Mouse (Mus musculus): Measurements from ENCODE around the gene Fam221a. TPM values are rescaled to one million over a fixed set of nuclear protein-coding genes. Genes with fewer than 3 reads are reported as not detected.

Fam221a gene
- polyA plus RNA-seq, 1 experiment from 2014 or later = 3.4 TPM

GRCm38 (mm10) chr6:49326846-49327245 is 40.7 kb upstream of the Fam221a start:
- H3K4me1 ChIP-seq (ENCODE audit: control insufficient read depth, insufficient read depth, low read length) = no peaks in the 10 kb centered on the region
- no peaks in the 10 kb centered on the region for H3K36me3 ChIP-seq (ENCODE audit: control insufficient read depth, insufficient read depth, low read length)
- H3K27me3 ChIP-seq (ENCODE audit: control insufficient read depth, insufficient read depth, low read length) = no peaks in the 10 kb centered on the region
- no peak for DNase-seq
- H3K9ac ChIP-seq (replicated peaks; ENCODE audit: low read length) = no peak overlapping the region
- H3K9me3 ChIP-seq (ENCODE audit: control insufficient read depth, low read length) = no peaks in the 10 kb centered on the region
- ATAC-seq (ENCODE audit: low FRiP score, low TSS enrichment) = no peak
- WGBS = 90% methylated on average over 3 of the region's 3 CpGs
- no peak overlapping the region for H3K4me2 ChIP-seq (ENCODE audit: low read length)
- H3K4me3 ChIP-seq (replicated peaks; ENCODE audit: low read depth, low read length) = no peak overlapping the region
- H3K27ac ChIP-seq (replicated peaks; ENCODE audit: low read depth, low read length) = no peak overlapping the region

GRCm38 (mm10) chr6:49331369-49332059 is 36.0 kb upstream of the Fam221a start:
- ATAC-seq (ENCODE audit: low FRiP score, low TSS enrichment) (no peak), DNase-seq (peak; percentile 11)
- no peaks in the 10 kb centered on the region for H3K9me3 ChIP-seq (ENCODE audit: control insufficient read depth, low read length)
- no peaks in the 10 kb centered on the region for H3K27me3 ChIP-seq (ENCODE audit: control insufficient read depth, insufficient read depth, low read length)
- WGBS = 75% methylated on average over 5 of the region's 5 CpGs
- H3K27ac ChIP-seq (replicated peaks; ENCODE audit: low read depth, low read length) = no peak overlapping the region
- H3K4me3 ChIP-seq (replicated peaks; ENCODE audit: low read depth, low read length) = no peak overlapping the region
- H3K4me1 ChIP-seq (ENCODE audit: control insufficient read depth, insufficient read depth, low read length) = no peaks in the 10 kb centered on the region
- 0 out of 2 replicates have a peak, but pooled peaks cover 3% of the 10 kb centered on the region for H3K36me3 ChIP-seq (ENCODE audit: control insufficient read depth, insufficient read depth, low read length)
- H3K4me2 ChIP-seq (ENCODE audit: low read length) = no peak overlapping the region
- no peak overlapping the region for H3K9ac ChIP-seq (replicated peaks; ENCODE audit: low read length)

- no peak for DNase-seq
Observed at GRCm38 (mm10) chr6:49332060-49332370, 35.5 kb upstream of the Fam221a start.

GRCm38 (mm10) chr6:49338566-49338965 is 29.0 kb upstream of the Fam221a start:
- WGBS = 15% methylated on average over 9 of the region's 9 CpGs
- H3K9me3 ChIP-seq (ENCODE audit: control insufficient read depth, low read length) = no peaks in the 10 kb centered on the region
- H3K4me3 ChIP-seq (replicated peaks; ENCODE audit: low read depth, low read length) = no peak overlapping the region
- 0 out of 2 replicates have a peak, but pooled peaks cover 3% of the 10 kb centered on the region for H3K36me3 ChIP-seq (ENCODE audit: control insufficient read depth, insufficient read depth, low read length)
- H3K4me1 ChIP-seq (ENCODE audit: control insufficient read depth, insufficient read depth, low read length) = no peaks in the 10 kb centered on the region
- no peak overlapping the region for H3K4me2 ChIP-seq (ENCODE audit: low read length)
- H3K27ac ChIP-seq (replicated peaks; ENCODE audit: low read depth, low read length) = no peak overlapping the region
- H3K9ac ChIP-seq (replicated peaks; ENCODE audit: low read length) = no peak overlapping the region
- ATAC-seq (ENCODE audit: low FRiP score, low TSS enrichment) (no peak), DNase-seq (peak; percentile 32)
- no peaks in the 10 kb centered on the region for H3K27me3 ChIP-seq (ENCODE audit: control insufficient read depth, insufficient read depth, low read length)

More at GRCm38 (mm10) chr6:49332060-49332370, 35.5 kb upstream of the Fam221a start:
- H3K4me2 ChIP-seq (ENCODE audit: low read length) = no peak overlapping the region
- no peak overlapping the region for H3K9ac ChIP-seq (replicated peaks; ENCODE audit: low read length)
- H3K27me3 ChIP-seq (ENCODE audit: control insufficient read depth, insufficient read depth, low read length) = no peaks in the 10 kb centered on the region
- H3K36me3 ChIP-seq (ENCODE audit: control insufficient read depth, insufficient read depth, low read length) = 0 out of 2 replicates have a peak, but pooled peaks cover 3% of the 10 kb centered on the region
- WGBS = 71% methylated on average over 13 of the region's 13 CpGs
- no peaks in the 10 kb centered on the region for H3K4me1 ChIP-seq (ENCODE audit: control insufficient read depth, insufficient read depth, low read length)
- no peak overlapping the region for H3K4me3 ChIP-seq (replicated peaks; ENCODE audit: low read depth, low read length)
- no peak for ATAC-seq (ENCODE audit: low FRiP score, low TSS enrichment)
- no peaks in the 10 kb centered on the region for H3K9me3 ChIP-seq (ENCODE audit: control insufficient read depth, low read length)
- H3K27ac ChIP-seq (replicated peaks; ENCODE audit: low read depth, low read length) = no peak overlapping the region

- H3K36me3 ChIP-seq (ENCODE audit: control insufficient read depth, insufficient read depth, low read length) = 0 out of 2 replicates have a peak, but pooled peaks cover under 1% of the 10 kb centered on the region
- H3K4me2 ChIP-seq (ENCODE audit: low read length) = no peak overlapping the region
- 38% methylated on average over 6 of the region's 6 CpGs for WGBS
- no peak for ATAC-seq (ENCODE audit: low FRiP score, low TSS enrichment)
- no peaks in the 10 kb centered on the region for H3K9me3 ChIP-seq (ENCODE audit: control insufficient read depth, low read length)
- H3K9ac ChIP-seq (replicated peaks; ENCODE audit: low read length) = no peak overlapping the region
- H3K4me1 ChIP-seq (ENCODE audit: control insufficient read depth, insufficient read depth, low read length) = no peaks in the 10 kb centered on the region
- no peak for DNase-seq
- no peaks in the 10 kb centered on the region for H3K27me3 ChIP-seq (ENCODE audit: control insufficient read depth, insufficient read depth, low read length)
- H3K4me3 ChIP-seq (replicated peaks; ENCODE audit: low read depth, low read length) = no peak overlapping the region
- H3K27ac ChIP-seq (replicated peaks; ENCODE audit: low read depth, low read length) = no peak overlapping the region
Observed at GRCm38 (mm10) chr6:49339145-49339544, 28.4 kb upstream of the Fam221a start.

GRCm38 (mm10) chr6:49343737-49344469 is 23.6 kb upstream of the Fam221a start:
- DNase-seq (no peak), ATAC-seq (ENCODE audit: low FRiP score, low TSS enrichment) (no peak)
- no peaks in the 10 kb centered on the region for H3K27me3 ChIP-seq (ENCODE audit: control insufficient read depth, insufficient read depth, low read length)
- WGBS = 83% methylated on average over 14 of the region's 14 CpGs
- H3K4me2 ChIP-seq (ENCODE audit: low read length) = no peak overlapping the region
- no peak overlapping the region for H3K4me3 ChIP-seq (replicated peaks; ENCODE audit: low read depth, low read length)
- no peak overlapping the region for H3K27ac ChIP-seq (replicated peaks; ENCODE audit: low read depth, low read length)
- no peaks in the 10 kb centered on the region for H3K4me1 ChIP-seq (ENCODE audit: control insufficient read depth, insufficient read depth, low read length)
- no peaks in the 10 kb centered on the region for H3K9me3 ChIP-seq (ENCODE audit: control insufficient read depth, low read length)
- no peak overlapping the region for H3K9ac ChIP-seq (replicated peaks; ENCODE audit: low read length)
- H3K36me3 ChIP-seq (ENCODE audit: control insufficient read depth, insufficient read depth, low read length) = no peaks in the 10 kb centered on the region

GRCm38 (mm10) chr6:49349826-49350225 is 17.7 kb upstream of the Fam221a start:
- Histone ChIP-seq H3K27me3 (ENCODE audit: control insufficient read depth, insufficient read depth, low read length) (no peaks in the 10 kb centered on the region), H3K4me1 (ENCODE audit: control insufficient read depth, insufficient read depth, low read length) (no peaks in the 10 kb centered on the region), H3K36me3 (ENCODE audit: control insufficient read depth, insufficient read depth, low read length) (no peaks in the 10 kb centered on the region), H3K9ac (replicated peaks; ENCODE audit: low read length) (no peak overlapping the region), H3K4me2 (ENCODE audit: low read length) (no peak overlapping the region), H3K4me3 (replicated peaks; ENCODE audit: low read depth, low read length) (no peak overlapping the region), H3K27ac (replicated peaks; ENCODE audit: low read depth, low read length) (no peak overlapping the region), H3K9me3 (ENCODE audit: control insufficient read depth, low read length) (no peaks in the 10 kb centered on the region)
- DNase-seq (no peak), ATAC-seq (ENCODE audit: low FRiP score, low TSS enrichment) (no peak)
- WGBS = 90% methylated on average over 7 of the region's 7 CpGs

GRCm38 (mm10) chr6:49354613-49355012 is 12.9 kb upstream of the Fam221a start:
- Histone ChIP-seq H3K9ac (replicated peaks; ENCODE audit: low read length) (no peak overlapping the region), H3K36me3 (ENCODE audit: control insufficient read depth, insufficient read depth, low read length) (no peaks in the 10 kb centered on the region), H3K27ac (replicated peaks; ENCODE audit: low read depth, low read length) (no peak overlapping the region), H3K4me1 (ENCODE audit: control insufficient read depth, insufficient read depth, low read length) (no peaks in the 10 kb centered on the region), H3K4me3 (replicated peaks; ENCODE audit: low read depth, low read length) (no peak overlapping the region), H3K4me2 (ENCODE audit: low read length) (no peak overlapping the region), H3K9me3 (ENCODE audit: control insufficient read depth, low read length) (no peaks in the 10 kb centered on the region), H3K27me3 (ENCODE audit: control insufficient read depth, insufficient read depth, low read length) (no peaks in the 10 kb centered on the region)
- WGBS = 94% methylated on average over 3 of the region's 3 CpGs
- DNase-seq (no peak), ATAC-seq (ENCODE audit: low FRiP score, low TSS enrichment) (no peak)

GRCm38 (mm10) chr6:49355171-49355570 is 12.4 kb upstream of the Fam221a start:
- Histone ChIP-seq H3K4me2 (ENCODE audit: low read length) (no peak overlapping the region), H3K27me3 (ENCODE audit: control insufficient read depth, insufficient read depth, low read length) (no peaks in the 10 kb centered on the region), H3K9ac (replicated peaks; ENCODE audit: low read length) (no peak overlapping the region), H3K4me1 (ENCODE audit: control insufficient read depth, insufficient read depth, low read length) (no peaks in the 10 kb centered on the region), H3K36me3 (ENCODE audit: control insufficient read depth, insufficient read depth, low read length) (no peaks in the 10 kb centered on the region), H3K4me3 (replicated peaks; ENCODE audit: low read depth, low read length) (no peak overlapping the region), H3K27ac (replicated peaks; ENCODE audit: low read depth, low read length) (no peak overlapping the region), H3K9me3 (ENCODE audit: control insufficient read depth, low read length) (no peaks in the 10 kb centered on the region)
- DNase-seq = no peak
- 74% methylated on average over 4 of the region's 4 CpGs for WGBS
- ATAC-seq (ENCODE audit: low FRiP score, low TSS enrichment) = no peak
